Mouse (Mus musculus): ENCODE data around the gene Med31. TPM values are rescaled to one million over a fixed set of nuclear protein-coding genes. Genes with fewer than 3 reads are reported as not detected.

The Med31 gene
- total and polyA plus RNA-seq, 2 experiments from 2014 or later: 13.2 to 30.8 TPM

GRCm38 (mm10) chr11:72207834-72208377 lies 7.5 kb downstream of the Med31 start:
- Histone ChIP-seq H3K9me3 (replicated peaks; ENCODE audit: control insufficient read depth, low read length) (no peaks in the 10 kb centered on the region), H3K36me3 (replicated peaks; ENCODE audit: control insufficient read depth, insufficient read depth, low read length) (peaks cover 25% of the 10 kb centered on the region), H3K9ac (replicated peaks; ENCODE audit: low read depth, low read length) (peak overlapping the region; percentile 76), H3K27me3 (ENCODE audit: control insufficient read depth, insufficient read depth, low read length) (no peaks in the 10 kb centered on the region), H3K4me3 (ENCODE audit: low read depth, low read length) (peak overlapping the region; percentile 81), H3K4me1 (ENCODE audit: control insufficient read depth, insufficient read depth) (peaks cover 13% of the 10 kb centered on the region), H3K4me2 (ENCODE audit: low read depth, low read length) (peak overlapping the region; percentile 91), H3K27ac (ENCODE audit: low read depth) (peak overlapping the region; percentile 40)
- no peak for DNase-seq (ENCODE audit: low spot score)
- TF ChIP-seq EP300 (IDR thresholded peaks at IDR 0.05; ENCODE audit: low read depth) (no peak), CTCF (IDR thresholded peaks at IDR 0.05; ENCODE audit: low read depth) (no peak)
- 10% methylated on average over 17 of the region's 17 CpGs for WGBS
- no peak for ATAC-seq (ENCODE audit: insufficient read depth, low read depth)

- H3K4me2 ChIP-seq (ENCODE audit: low read depth, low read length): peak within 1 kb of the TSS; percentile 91
- H3K9me3 ChIP-seq (replicated peaks; ENCODE audit: control insufficient read depth, low read length): no peaks in the 10 kb centered on the region
- TF ChIP-seq EP300 (IDR thresholded peaks at IDR 0.05; ENCODE audit: low read depth) (no peak), CTCF (IDR thresholded peaks at IDR 0.05; ENCODE audit: low read depth) (no peak)
- H3K27me3 ChIP-seq (ENCODE audit: control insufficient read depth, insufficient read depth, low read length): no peaks in the 10 kb centered on the region
- H3K4me1 ChIP-seq (ENCODE audit: control insufficient read depth, insufficient read depth): peaks cover 13% of the 10 kb centered on the region
- ATAC-seq (ENCODE audit: insufficient read depth, low read depth) (peak; percentile 90), DNase-seq (ENCODE audit: low spot score) (peak; percentile 84)
- H3K36me3 ChIP-seq (replicated peaks; ENCODE audit: control insufficient read depth, insufficient read depth, low read length): peaks cover 25% of the 10 kb centered on the region
- under 1% methylated on average over 42 of the region's 42 CpGs for WGBS
- H3K27ac ChIP-seq (ENCODE audit: low read depth): peak within 1 kb of the TSS; percentile 40
- H3K9ac ChIP-seq (replicated peaks; ENCODE audit: low read depth, low read length): peak within 1 kb of the TSS; percentile 76
- H3K4me3 ChIP-seq (ENCODE audit: low read depth, low read length): peak within 1 kb of the TSS; percentile 81
Observed at GRCm38 (mm10) chr11:72207204-72207833, 8.1 kb downstream of the Med31 start, which contains the start of the genes 4933427D14Rik and Txndc17. Gene 4933427D14Rik, minus strand, starts transcription at chr11:72207459. Gene Txndc17, plus strand, starts transcription at chr11:72207547.

GRCm38 (mm10) chr11:72206341-72207203 lies 8.8 kb downstream of the Med31 start, which contains the start of gene Gm43951:
Gene Gm43951, minus strand, starts transcription at chr11:72206840.
- Histone ChIP-seq H3K9me3 (replicated peaks; ENCODE audit: control insufficient read depth, low read length) (no peaks in the 10 kb centered on the region), H3K4me1 (ENCODE audit: control insufficient read depth, insufficient read depth) (peaks cover 13% of the 10 kb centered on the region), H3K4me3 (ENCODE audit: low read depth, low read length) (peak within 1 kb of the TSS; percentile 81), H3K4me2 (ENCODE audit: low read depth, low read length) (peak within 1 kb of the TSS; percentile 91), H3K27ac (ENCODE audit: low read depth) (peak within 1 kb of the TSS; percentile 40), H3K36me3 (replicated peaks; ENCODE audit: control insufficient read depth, insufficient read depth, low read length) (peaks cover 27% of the 10 kb centered on the region), H3K9ac (replicated peaks; ENCODE audit: low read depth, low read length) (peak within 1 kb of the TSS; percentile 76), H3K27me3 (ENCODE audit: control insufficient read depth, insufficient read depth, low read length) (no peaks in the 10 kb centered on the region)
- WGBS: under 1% methylated on average over 43 of the region's 43 CpGs
- TF ChIP-seq CTCF (IDR thresholded peaks at IDR 0.05; ENCODE audit: low read depth) (no peak), EP300 (IDR thresholded peaks at IDR 0.05; ENCODE audit: low read depth) (no peak)
- peak; percentile 50; the same call in 1 of the 2 replicates for ATAC-seq (ENCODE audit: insufficient read depth, low read depth)
- DNase-seq (ENCODE audit: low spot score): no peak

- Histone ChIP-seq H3K27me3 (ENCODE audit: control insufficient read depth, insufficient read depth, low read length) (no peaks in the 10 kb centered on the region), H3K4me2 (ENCODE audit: low read depth, low read length) (no peak overlapping the region), H3K9me3 (replicated peaks; ENCODE audit: control insufficient read depth, low read length) (no peaks in the 10 kb centered on the region), H3K27ac (ENCODE audit: low read depth) (no peak overlapping the region), H3K9ac (replicated peaks; ENCODE audit: low read depth, low read length) (no peak overlapping the region), H3K36me3 (replicated peaks; ENCODE audit: control insufficient read depth, insufficient read depth, low read length) (peaks cover 21% of the 10 kb centered on the region), H3K4me1 (ENCODE audit: control insufficient read depth, insufficient read depth) (peaks cover 13% of the 10 kb centered on the region), H3K4me3 (ENCODE audit: low read depth, low read length) (no peak overlapping the region)
- TF ChIP-seq EP300 (IDR thresholded peaks at IDR 0.05; ENCODE audit: low read depth): no peak
- no peak for TF ChIP-seq CTCF (IDR thresholded peaks at IDR 0.05; ENCODE audit: low read depth)
- DNase-seq (ENCODE audit: low spot score): no peak
- ATAC-seq (ENCODE audit: insufficient read depth, low read depth): no peak
- 76% methylated on average over 6 of the region's 6 CpGs for WGBS
Observed at GRCm38 (mm10) chr11:72205256-72205655, 10.1 kb downstream of the Med31 start.

GRCm38 (mm10) chr11:72203440-72203839 lies 12.0 kb downstream of the Med31 start:
- 79% methylated on average over 1 of the region's 1 CpGs for WGBS
- Histone ChIP-seq H3K27me3 (ENCODE audit: control insufficient read depth, insufficient read depth, low read length) (no peaks in the 10 kb centered on the region), H3K9me3 (replicated peaks; ENCODE audit: control insufficient read depth, low read length) (no peaks in the 10 kb centered on the region), H3K9ac (replicated peaks; ENCODE audit: low read depth, low read length) (no peak overlapping the region), H3K27ac (ENCODE audit: low read depth) (no peak overlapping the region), H3K4me3 (ENCODE audit: low read depth, low read length) (no peak overlapping the region), H3K4me1 (ENCODE audit: control insufficient read depth, insufficient read depth) (peaks cover 13% of the 10 kb centered on the region), H3K4me2 (ENCODE audit: low read depth, low read length) (no peak overlapping the region), H3K36me3 (replicated peaks; ENCODE audit: control insufficient read depth, insufficient read depth, low read length) (peaks cover 17% of the 10 kb centered on the region)
- TF ChIP-seq EP300 (IDR thresholded peaks at IDR 0.05; ENCODE audit: low read depth) (no peak), CTCF (IDR thresholded peaks at IDR 0.05; ENCODE audit: low read depth) (no peak)
- DNase-seq (ENCODE audit: low spot score) (no peak), ATAC-seq (ENCODE audit: insufficient read depth, low read depth) (no peak)
